Comparison of ENCODE assay signal across 34 mouse cellular contexts in genomic region chr6:125657966-125658365, GRCm38 (mm10). TPM values are rescaled to one million over a fixed set of nuclear protein-coding genes. Genes with fewer than 3 reads are reported as not detected.
"Had no signal": no experiment of that assay in that cellular context is flagged by ENCODE, and none has a peak within 500 bp of the region (broad histone marks: within the 10 kb centered on the region; RNA-seq: fewer than 3 reads in every experiment).

No protein-coding gene starts in this region.

- H3K9me3 ChIP-seq: embryonic facial prominence, embryonic 10.5 days; embryonic facial prominence, embryonic 12.5 days; embryonic facial prominence, embryonic 13.5 days; embryonic facial prominence, embryonic 15.5 days; forebrain, embryonic 10.5 days; forebrain, embryonic 12.5 days; forebrain, embryonic 13.5 days; forebrain, embryonic 15.5 days had no signal

- H3K27ac ChIP-seq: embryonic facial prominence, embryonic 10.5 days; embryonic facial prominence, embryonic 12.5 days; embryonic facial prominence, embryonic 13.5 days; embryonic facial prominence, embryonic 15.5 days; forebrain, embryonic 10.5 days; forebrain, embryonic 12.5 days; forebrain, embryonic 13.5 days; forebrain, embryonic 15.5 days; gastrocnemius, adult 2 months; heart, adult 2 months had no signal

- H3K4me1 ChIP-seq: embryonic facial prominence, embryonic 10.5 days; embryonic facial prominence, embryonic 12.5 days; forebrain, embryonic 10.5 days; forebrain, embryonic 12.5 days; forebrain, embryonic 13.5 days; forebrain, embryonic 15.5 days had no signal

- H3K4me3 ChIP-seq: embryonic facial prominence, embryonic 10.5 days; embryonic facial prominence, embryonic 12.5 days; embryonic facial prominence, embryonic 13.5 days; embryonic facial prominence, embryonic 15.5 days; erythroblast, embryonic 14.5 days; forebrain, embryonic 10.5 days; forebrain, embryonic 12.5 days; forebrain, embryonic 13.5 days; forebrain, embryonic 15.5 days; gastrocnemius, adult 2 months; heart, adult 2 months had no signal

- H3K27me3 ChIP-seq: embryonic facial prominence, embryonic 12.5 days; embryonic facial prominence, embryonic 13.5 days; embryonic facial prominence, embryonic 15.5 days; forebrain, embryonic 12.5 days; forebrain, embryonic 13.5 days; forebrain, embryonic 15.5 days had no signal

- H3K9ac ChIP-seq: embryonic facial prominence, embryonic 12.5 days; embryonic facial prominence, embryonic 13.5 days; embryonic facial prominence, embryonic 15.5 days; forebrain, embryonic 12.5 days; forebrain, embryonic 13.5 days; forebrain, embryonic 15.5 days; forebrain, postnatal 0 days had no signal

- ATAC-seq: forebrain, embryonic 13.5 days; forebrain, embryonic 14.5 days; forebrain, embryonic 15.5 days; forebrain, embryonic 16.5 days; forebrain, postnatal 0 days had no signal

- H3K36me3 ChIP-seq: embryonic facial prominence, embryonic 10.5 days; embryonic facial prominence, embryonic 12.5 days; embryonic facial prominence, embryonic 13.5 days; embryonic facial prominence, embryonic 15.5 days; forebrain, embryonic 10.5 days; forebrain, embryonic 12.5 days; forebrain, embryonic 15.5 days had no signal

- H3K4me2 ChIP-seq: embryonic facial prominence, embryonic 12.5 days; embryonic facial prominence, embryonic 13.5 days; embryonic facial prominence, embryonic 15.5 days; forebrain, embryonic 12.5 days; forebrain, embryonic 13.5 days; forebrain, embryonic 15.5 days had no signal

- DNase-seq: cerebellum, adult 18-20 months; cerebellum, adult 2 months; cerebellum, adult 8-10 months; cerebellum, adult 9-10 months; cerebellum, adult 9-11 months; cerebellum, postnatal 10 days; cerebellum, postnatal 14 days; cerebellum, postnatal 25 days; cerebellum, postnatal 36 days; embryo, embryonic 11 days; forebrain, postnatal 0 days; gastrocnemius, adult 2 months; gastrocnemius, postnatal 10 days; gastrocnemius, postnatal 14 days; gastrocnemius, postnatal 25 days; gastrocnemius, postnatal 36 days; heart, adult 11 months; heart, adult 18-20 months; heart, adult 2 months had no signal

RNA-seq across cellular contexts. Expression of gene Ano2, which starts 32.3 kb away (rescaled TPM):
- total RNA-seq: common myeloid progenitor, adult 5-6 weeks; gastrocnemius, adult 18-20 months; gastrocnemius, adult 2 months; gastrocnemius, postnatal 25 days; gastrocnemius, postnatal 36 days; granulocyte monocyte progenitor cell, adult 5-6 weeks; heart, adult 18-20 months; heart, adult 8-10 months had no signal
- polyA plus RNA-seq: forebrain, embryonic 13.5 days had no signal
